Mouse (Mus musculus): Measurements from ENCODE around the gene Syce1l.

The Syce1l gene

DNA sequence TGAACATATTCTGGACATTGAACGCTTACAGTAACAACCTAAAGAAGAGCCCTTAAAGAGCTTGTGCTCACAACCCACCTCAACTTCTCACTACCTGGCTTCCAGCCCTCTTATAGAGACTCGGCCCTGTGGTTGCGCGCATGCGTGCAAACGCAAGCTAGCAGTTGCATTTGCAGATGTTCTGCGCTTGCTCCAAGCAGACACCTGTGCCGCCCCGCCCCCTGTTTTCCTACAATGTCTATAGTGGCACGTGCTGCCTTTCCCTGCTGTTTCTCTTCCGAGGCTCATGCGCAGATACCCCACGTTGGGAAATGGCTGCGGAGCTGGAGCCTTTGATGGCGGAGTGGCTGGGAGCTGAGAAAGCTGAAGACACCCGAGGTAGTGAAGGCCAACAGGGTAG lies at the start of gene Syce1l:
Gene Syce1l, plus strand, starts transcription at position 288 of the 400 bp plus-strand sequence.
- DNase-seq (ENCODE audit: inconsistent age in 2 of 2, low spot score in 1 of 2), result no peak

DNA sequence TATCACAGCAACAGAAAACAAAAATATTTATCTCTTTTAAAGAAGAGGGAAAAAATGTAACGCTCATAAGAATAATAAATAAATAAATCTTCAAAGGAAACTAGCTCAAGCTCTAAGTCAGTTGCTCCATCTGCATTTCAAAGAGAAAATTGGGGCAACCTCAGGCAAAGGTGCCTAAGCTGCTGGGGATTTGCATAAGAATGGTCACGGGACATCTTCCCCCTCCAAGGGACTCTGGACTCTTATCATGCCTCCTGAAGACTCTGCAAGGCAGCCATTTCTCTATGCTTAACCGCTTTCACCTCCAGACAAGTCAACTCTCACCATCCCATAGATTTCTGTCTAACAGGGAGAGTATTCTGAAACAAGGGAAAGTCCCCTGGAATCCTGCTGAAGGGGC lies 44.6 kb upstream of the Syce1l start:
- no peak for DNase-seq (ENCODE audit: inconsistent age in 2 of 2, low spot score in 1 of 2)

- DNase-seq (ENCODE audit: inconsistent age in 2 of 2, low spot score in 1 of 2), result peak in 1 of 2 experiments; percentile 81
Measured at GRCm38 (mm10) chr8:113632634-113633033, 10.4 kb upstream of the Syce1l start.

- DNase-seq (ENCODE audit: inconsistent age in 2 of 2, low spot score in 1 of 2), result peak in 1 of 2 experiments; percentile 12
Measured at GRCm38 (mm10) chr8:113634161-113634560, 8.9 kb upstream of the Syce1l start.

DNA sequence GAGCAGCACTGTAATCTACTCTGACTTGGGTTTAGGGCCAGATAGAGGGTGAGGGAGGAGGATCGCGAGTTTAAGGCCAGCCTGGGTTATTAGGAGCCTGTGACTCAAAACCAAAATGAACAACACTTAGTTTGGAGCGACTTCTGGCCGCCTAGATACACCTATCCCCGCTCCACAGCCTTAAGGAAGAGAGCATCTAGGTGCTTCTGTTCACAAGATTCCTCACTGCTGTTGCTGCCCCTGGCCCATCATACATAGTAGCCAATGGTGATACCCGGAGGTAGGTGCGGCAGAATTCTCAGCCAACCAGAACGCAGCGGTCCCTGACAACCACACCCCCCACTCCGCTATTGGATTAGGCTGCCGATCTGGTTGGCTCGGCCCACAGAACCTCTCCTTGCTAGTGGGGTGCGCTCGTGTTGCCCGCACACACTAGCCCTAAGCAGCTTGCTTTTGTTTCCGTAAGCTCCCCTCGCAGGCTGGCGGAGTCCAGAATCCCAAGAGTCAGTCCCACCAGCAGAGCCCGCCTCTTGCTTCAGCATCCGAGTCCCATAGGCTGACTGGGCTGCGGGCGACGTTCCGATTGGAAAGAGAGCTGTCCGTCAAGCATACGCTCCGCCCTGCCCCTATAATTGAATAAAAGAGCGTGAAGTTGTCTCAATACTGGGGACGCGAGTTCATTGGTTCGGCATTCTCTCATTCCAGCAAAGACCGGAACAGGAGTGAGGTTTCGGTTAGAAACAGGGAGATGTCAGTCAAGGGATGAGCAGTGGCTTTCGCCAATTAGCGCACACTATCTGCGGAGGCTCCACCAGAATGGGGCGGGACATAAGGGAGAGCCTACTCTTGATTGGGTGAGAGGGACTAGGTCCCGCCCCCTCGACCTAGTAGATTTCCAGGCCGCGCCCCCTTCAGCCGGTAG lies 8.1 kb upstream of the Syce1l start, which contains the start of gene Mon1b:
Gene Mon1b, plus strand, starts transcription at position 918 of the 922 bp plus-strand sequence.
- peak; percentile 99 to 100 for DNase-seq (ENCODE audit: inconsistent age in 2 of 2, low spot score in 1 of 2)

GRCm38 (mm10) chr8:113635592-113636279 lies 7.3 kb upstream of the Syce1l start:
- DNase-seq (ENCODE audit: inconsistent age in 2 of 2, low spot score in 1 of 2), result no peak

DNA sequence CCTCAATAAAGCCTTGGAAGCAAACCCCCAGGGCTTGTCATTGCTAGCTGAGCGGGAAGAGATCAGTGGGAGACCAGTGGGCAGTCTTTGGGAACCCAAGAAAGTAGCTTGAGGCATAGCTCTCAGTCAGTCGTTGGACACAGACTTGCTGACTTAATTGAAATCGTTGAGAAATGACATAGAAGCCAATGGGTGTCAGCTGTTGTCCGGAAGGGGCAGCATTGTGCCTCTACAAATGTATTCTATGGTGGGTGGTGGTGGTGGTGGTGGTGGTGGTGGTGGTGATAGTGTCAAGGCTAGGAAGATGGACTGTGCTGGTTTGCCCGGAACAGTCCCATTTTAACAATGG lies 6.8 kb upstream of the Syce1l start:
- DNase-seq (ENCODE audit: inconsistent age in 2 of 2, low spot score in 1 of 2), result no peak

DNA sequence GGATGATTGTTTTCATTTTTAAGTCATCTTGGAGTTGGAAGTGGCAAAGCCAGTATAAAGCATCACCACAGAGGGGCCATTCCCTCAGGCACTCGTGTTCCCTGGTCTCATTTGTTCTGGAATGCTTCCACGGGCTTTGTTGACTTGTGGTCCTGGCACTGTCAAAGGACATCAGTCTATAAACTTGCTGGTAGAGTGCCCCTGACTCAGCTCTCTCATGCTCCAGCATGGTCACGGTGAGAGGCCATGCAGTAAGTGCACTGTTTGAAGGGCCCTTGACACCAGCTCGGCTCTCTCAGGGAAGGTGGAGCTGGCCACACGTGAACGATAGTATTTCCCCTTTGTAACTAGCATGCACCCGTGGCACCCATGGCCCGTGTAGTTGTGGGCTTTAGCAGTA lies 2.7 kb upstream of the Syce1l start:
- DNase-seq (ENCODE audit: inconsistent age in 2 of 2, low spot score in 1 of 2), result no peak

GRCm38 (mm10) chr8:113643479-113644210 lies 632 bp downstream of the Syce1l start:
- no peak for DNase-seq (ENCODE audit: inconsistent age in 2 of 2, low spot score in 1 of 2)

DNA sequence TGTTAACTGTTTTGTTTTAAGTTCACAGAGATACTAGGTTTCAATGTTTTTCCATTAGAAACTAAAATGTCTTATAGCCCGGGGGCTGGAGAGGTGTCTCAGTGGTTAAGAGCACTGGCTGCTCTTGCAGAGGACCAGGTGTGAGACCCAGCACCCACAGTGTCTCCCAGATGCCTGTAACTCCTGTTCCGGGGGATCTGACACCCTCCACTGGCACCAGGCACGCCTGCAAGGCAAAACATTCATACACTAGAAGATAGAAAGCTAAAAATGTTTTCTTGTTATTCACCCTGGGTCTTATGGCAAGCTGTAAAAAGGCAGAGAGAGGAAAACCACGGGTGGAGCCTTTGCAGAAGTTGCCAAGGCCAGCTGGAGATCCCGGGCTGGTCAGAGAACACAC lies 2.2 kb downstream of the Syce1l start:
- DNase-seq (ENCODE audit: inconsistent age in 2 of 2, low spot score in 1 of 2), result no peak

DNA sequence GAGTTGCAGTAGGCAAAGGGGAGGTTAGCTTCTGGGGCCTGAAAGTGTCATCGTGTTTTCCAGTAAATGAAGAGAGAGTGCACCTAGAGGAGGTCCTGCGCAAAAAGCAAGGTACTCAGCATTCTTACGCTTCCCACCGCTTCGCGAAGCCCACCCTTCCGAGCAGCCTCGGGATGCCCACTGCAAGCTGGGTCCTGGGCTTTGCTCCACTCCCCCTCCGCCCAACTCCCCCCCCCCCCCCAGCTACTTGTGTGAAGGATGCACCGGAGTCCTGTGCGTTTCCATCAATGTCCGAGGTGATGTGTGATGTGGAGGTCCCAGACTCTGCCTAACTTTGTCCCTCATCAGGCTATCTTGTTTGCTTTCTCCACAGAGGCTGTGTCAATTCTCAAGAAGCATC lies 9.4 kb downstream of the Syce1l start:
- DNase-seq (ENCODE audit: inconsistent age in 2 of 2, low spot score in 1 of 2), result no peak

DNA sequence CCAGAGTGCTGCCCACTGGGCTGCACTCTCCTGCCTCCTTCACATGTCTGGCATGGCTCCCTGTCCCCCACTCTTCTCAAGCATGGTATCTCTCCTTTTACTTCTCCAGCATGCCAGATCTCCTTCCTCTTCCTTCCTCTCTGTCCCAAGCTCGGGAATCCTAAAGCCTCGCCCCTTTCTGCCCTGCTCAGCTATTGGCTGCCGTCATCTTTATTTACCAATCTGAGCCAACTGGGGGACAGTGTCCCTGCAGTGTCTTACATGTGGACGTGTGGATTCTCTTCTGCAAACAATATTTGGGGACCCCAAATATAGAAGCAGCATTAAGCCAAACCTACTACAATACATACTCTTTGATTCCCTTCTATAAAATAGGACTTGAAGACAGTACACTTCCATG lies 10.1 kb downstream of the Syce1l start:
- no peak for DNase-seq (ENCODE audit: inconsistent age in 2 of 2, low spot score in 1 of 2)

DNA sequence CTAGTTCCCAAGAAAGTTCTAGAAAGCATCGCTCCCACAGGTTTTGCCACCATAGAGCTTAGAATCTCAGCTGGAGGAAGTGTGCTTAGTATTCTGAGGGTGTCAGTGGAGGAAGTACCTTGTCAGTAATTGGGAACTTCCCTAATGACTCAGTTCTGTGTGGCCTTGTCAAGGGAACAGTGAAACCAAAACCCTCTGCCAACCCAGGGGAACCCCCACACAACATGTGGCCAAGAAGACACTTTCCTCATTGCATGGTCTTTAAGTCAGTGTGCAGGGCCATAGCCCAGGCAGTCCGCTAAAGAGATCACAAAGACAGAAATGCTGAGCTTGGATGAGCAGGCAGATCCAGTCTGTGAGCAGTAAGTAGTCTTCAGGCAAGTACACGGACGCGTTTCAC lies 13.1 kb downstream of the Syce1l start:
- peak in 1 of 2 experiments; percentile 30 for DNase-seq (ENCODE audit: inconsistent age in 2 of 2, low spot score in 1 of 2)

GRCm38 (mm10) chr8:113656681-113657298 lies 13.8 kb downstream of the Syce1l start:
- no peak for DNase-seq (ENCODE audit: inconsistent age in 2 of 2, low spot score in 1 of 2)

- DNase-seq (ENCODE audit: inconsistent age in 2 of 2, low spot score in 1 of 2), result no peak
Measured at GRCm38 (mm10) chr8:113660128-113660527, 17.1 kb downstream of the Syce1l start.

GRCm38 (mm10) chr8:113664544-113664943 lies 21.5 kb downstream of the Syce1l start:
- DNase-seq (ENCODE audit: inconsistent age in 2 of 2, low spot score in 1 of 2), result peak; percentile 81 to 94

GRCm38 (mm10) chr8:113665036-113665435 lies 22.0 kb downstream of the Syce1l start:
- no peak for DNase-seq (ENCODE audit: inconsistent age in 2 of 2, low spot score in 1 of 2)

DNA sequence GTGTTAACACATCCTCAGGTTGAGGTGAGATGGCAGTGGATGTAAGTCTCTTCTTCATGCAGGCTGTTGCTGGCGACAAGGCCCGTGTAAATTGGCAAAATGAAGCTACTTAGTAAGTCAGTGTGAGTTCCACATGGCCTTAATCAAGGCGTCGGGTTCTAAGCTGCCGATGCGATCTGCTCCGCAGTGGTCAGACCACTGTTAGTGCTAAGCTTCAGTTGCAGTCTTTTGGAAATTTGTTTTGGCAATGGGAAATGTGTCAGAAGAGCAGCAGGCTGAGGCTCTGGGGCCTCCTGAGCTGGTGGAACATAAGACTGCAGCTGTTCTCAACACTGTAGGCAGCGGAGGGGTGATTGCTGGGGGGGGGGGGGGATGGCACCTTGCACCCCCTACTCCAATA lies 22.9 kb downstream of the Syce1l start:
- no peak for DNase-seq (ENCODE audit: inconsistent age in 2 of 2, low spot score in 1 of 2)

DNA sequence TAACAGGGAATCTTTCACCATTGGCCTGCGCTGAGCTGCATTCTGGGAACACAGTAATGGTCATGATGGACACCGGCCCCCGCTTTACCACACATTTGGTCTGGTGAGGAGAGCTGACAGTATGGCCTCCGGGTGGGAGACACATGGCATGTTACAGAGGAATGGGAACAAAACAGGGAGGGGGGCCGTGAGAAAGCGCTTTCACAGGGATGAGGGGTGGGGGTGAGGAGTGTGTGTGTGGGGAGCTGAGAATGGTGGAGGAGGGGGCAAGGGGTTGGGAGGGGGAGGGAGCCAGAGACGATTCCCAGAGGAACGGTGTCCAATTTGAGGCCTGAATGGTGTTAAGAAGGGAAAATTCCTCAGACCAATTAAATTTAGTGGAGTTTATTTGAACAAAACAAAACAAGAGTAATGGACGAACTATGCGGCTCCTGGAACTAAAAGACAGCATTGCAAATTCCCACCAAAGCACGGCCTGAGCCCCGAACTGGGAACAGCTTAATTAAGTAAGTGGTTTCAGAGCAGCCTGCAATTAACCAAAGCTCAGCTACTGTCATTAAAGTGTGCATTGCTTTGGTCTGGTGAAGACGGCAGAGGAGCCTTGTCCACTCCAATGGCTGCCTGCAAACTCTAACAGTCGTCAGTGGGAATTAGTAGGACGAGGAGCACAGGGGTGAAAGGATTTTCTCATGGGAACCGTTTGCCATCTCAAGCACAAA lies 23.9 kb downstream of the Syce1l start:
- no peak for DNase-seq (ENCODE audit: inconsistent age in 2 of 2, low spot score in 1 of 2)

DNA sequence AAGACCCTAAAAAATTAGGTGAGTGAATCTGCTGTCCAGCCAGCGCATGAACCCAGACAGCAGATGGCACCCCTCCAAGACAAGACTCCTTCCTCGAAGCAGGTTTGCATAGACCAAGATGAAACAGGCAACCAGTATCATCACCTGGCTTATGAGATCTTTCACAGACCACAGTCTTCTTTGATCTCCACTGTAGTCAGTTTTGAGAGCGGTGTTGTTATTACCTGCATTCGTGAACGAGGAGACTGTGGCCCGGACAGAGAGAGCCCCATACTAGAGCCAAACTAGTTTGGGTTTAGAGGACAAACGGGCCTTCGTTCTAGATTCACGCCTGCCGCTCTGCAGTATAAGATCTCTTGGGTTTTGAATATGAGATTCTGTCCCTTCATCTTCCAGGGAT lies 26.9 kb downstream of the Syce1l start:
- no peak for DNase-seq (ENCODE audit: inconsistent age in 2 of 2, low spot score in 1 of 2)

Measured in adrenal gland, adult (tissue).